Mouse (Mus musculus): Measurements from ENCODE around the gene Olfr725.

Olfr725 gene

DNA sequence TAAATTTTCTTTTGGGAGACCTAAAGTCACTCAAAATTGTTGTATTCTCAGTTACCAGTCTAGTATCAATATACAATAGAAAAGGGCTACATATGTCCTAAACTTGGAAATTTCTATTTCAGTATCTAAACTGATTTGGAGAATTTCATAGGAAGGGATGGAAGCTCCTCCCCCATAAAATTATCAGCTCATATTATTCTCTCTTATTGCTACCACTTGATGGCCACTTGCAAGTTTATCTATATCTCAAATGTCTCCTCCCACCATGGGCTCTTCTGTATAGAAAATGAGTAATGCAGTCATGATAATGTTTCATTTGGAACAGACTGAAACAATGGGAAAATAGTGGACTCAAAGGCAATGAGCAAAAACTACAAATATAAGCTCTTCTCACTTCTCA, at the start of gene Olfr725:
Gene Olfr725, minus strand, starts transcription at position 101 of the 400 bp plus-strand sequence.
- no peak for DNase-seq

DNA sequence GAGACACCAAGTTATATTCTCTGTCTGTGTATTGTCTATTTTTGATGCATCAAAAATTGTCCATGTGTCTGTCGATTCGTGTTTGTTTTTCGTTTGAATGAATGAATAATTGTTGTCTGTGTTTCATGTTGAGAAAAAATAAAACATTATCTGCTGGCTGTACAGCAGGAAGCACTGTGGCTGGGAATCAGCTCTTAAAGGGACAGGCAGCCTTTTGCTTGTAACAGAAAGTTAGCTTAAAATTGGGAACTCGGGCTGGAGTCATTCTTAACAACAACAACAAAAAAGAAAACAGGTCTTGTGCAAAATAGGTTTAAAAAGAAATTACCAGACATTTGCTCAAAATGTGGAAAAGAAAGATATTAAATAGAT, 22.5 kb upstream of the Olfr725 start:
- DNase-seq, result no peak

DNA sequence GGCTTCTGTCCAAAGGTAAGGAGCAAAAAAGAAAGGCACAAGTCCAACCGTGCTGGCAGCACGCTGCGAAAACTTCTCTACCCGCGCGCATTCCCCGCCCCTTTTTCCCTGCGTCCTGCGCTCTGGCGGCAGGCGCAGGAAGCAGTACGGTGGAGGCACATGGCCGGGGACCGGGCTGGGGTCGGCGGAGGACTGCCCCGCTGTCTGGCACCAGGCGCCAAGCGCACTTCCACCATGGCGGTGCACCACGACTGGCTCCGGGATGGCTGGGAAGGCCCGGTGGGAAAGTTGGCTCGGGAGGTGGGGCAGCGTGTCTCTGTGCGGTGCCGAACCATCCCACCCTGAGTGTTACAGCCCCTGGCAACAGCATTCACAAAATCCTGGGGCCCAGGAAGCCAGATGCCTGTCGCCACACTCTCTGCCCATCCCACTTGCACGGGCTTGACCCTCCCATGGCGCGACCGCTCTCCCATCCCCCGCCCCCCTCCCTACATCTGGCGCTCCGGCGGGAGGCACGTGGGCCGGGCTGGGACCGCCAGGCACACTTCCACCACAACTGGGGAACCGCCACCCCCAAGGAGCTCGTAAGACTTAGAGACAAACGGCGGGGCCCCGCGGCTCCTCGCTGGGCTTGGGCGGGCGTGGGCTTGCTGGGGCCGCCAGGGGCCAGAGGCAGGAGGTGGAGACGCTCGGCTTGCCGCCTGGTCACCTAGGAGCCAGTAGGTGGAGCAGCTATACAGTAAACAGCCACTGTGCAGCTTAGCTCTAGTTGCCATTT, 22.0 kb upstream of the Olfr725 start:
- DNase-seq, result peak; percentile 47

DNA sequence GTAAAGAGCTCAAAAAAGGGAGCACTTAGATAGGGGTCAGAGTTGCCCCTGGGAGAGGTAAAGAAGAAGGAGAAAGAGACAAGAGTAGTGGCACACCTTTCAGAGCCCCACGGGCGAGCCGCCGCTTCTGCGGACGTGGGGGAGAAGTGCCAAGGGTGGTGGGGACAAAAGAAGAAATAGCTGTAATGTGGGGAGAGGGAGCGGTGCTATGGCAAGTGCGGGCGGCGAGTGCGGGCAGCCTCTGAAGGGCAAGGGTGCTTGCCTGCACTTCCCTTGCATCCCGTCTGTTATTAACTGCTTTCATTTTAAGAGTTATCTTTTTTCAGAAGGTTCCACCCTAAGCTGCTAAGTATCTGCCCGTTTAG, 21.4 kb upstream of the Olfr725 start:
- no peak for DNase-seq

GRCm38 (mm10) chr14:50061179-50061578, 21.0 kb upstream of the Olfr725 start:
- DNase-seq, result no peak

DNA sequence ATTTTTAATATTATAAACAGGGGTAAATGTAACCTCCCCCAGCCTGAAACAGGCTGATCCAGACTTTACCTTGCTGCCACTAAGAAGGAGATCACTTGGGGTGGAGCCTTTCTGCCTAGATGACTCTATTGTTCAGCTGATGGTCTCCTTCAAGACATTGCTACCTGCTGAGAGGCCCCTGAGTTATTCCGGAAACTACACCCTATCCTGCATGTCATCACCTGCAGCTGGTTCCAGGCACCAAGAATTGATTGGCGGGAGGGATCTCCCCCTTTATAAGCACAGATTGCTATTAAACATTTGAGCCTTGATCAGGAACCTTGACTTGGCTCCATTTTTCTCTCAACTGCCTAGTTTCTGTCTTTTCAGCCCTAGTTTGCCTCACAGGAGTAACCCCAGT, 8.1 kb downstream of the Olfr725 start:
- DNase-seq, result no peak

GRCm38 (mm10) chr14:50031356-50031755, 8.8 kb downstream of the Olfr725 start:
- DNase-seq, result no peak

DNA sequence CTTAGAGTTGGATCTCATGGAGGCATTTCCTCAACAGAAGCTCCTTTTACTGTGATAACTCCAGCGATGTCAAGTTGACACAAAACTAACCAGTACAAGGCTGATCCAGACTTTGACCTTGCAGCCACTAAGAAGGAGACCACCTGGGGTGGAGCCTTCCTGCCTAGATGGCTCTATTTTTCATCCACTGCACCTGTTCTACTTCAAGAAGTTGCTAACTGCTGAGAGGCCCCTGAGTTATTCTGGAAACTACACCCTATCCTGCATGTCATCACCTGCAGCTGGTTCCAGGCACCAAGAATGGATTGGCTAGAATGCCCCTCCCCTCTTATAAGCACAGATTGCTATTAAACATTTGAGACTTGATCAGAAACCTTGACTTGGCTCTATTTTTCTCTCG, 13.8 kb downstream of the Olfr725 start:
- DNase-seq, result no peak
